Mouse (Mus musculus) adrenal gland, postnatal 0 days (tissue): ENCODE data around the gene Sall1. TPM values are rescaled to one million over a fixed set of nuclear protein-coding genes. Genes with fewer than 3 reads are reported as not detected.

Experiments
- microRNA-seq: library from miRNA; unstranded; fragments of <30 nt; microRNA quantifications from one replicate; pipeline ENCODE4, GENCODE M21; 2016; ENCODE audit warnings: borderline replicate concordance; ENCODE audit not compliant: insufficient number of aligned reads
- polyA plus RNA-seq: library from polyadenylated mRNA; unstranded; fragments of >200 nt; fragmentation: Nextera tagmentation; extraction: Ambion mirVana; gene quantifications from 2 replicates; pipeline ENCODE4 v1.2.1, GENCODE M21; 2015

Gene Sall1
- polyA plus RNA-seq = 0.35 and 2.3 TPM in 2 replicates

DNA sequence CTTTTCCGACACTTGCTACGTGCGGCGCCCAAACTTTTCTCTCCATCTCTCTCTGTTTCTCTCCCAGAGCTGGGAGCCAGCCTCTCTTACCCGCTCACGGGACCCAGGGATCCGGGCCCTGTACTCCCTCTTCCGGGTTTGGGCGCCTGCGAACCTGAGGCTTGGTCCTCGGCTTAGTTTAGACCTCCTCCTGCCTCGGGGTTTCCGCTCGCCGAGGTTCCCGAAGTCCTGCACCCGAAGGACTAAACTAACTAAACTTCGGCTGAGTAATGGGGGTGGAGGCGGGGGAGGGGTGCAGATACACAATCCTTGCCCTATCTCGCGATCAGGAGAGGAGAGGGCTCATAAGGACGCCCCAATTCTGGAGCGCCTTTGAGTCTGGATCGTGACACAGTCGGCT is at the start of gene Sall1:
TSS of gene Sall1 (minus strand) at position 223 of the 400 bp plus-strand sequence.

Small RNA genes within 50 kb of the gene (microRNA-seq; reads per million reads assigned to microRNA genes)
- gene Mir8110 = not detected
